Mouse (Mus musculus) adrenal gland, adult 18-20 months (tissue): ENCODE results near the gene Frmd7. TPM values are rescaled to one million over a fixed set of nuclear protein-coding genes. Genes with fewer than 3 reads are reported as not detected.

Source experiments
- DNase-seq, 2 experiments: peaks; one replicate each; pipeline ENCODE4 v3.0.0; 2021 to 2022; ENCODE audit warnings: low spot score in 2 of 2
- long read RNA-seq, 2 experiments: library from polyadenylated mRNA; stranded (forward); transcript quantifications; one replicate each; pipeline ENCODE4 v2.0.0; 2021
- total RNA-seq, 2 experiments: library from RNA; stranded (reverse); gene quantifications; 1 replicate in 1 of 2; 2 replicates in 1 of 2; pipeline ENCODE4 v1.2.3; 2021

The Frmd7 gene
- under 1 TPM; 0.13 to 0.19 TPM for total RNA-seq
- long read RNA-seq, experiment 1, result 0 reads
- long read RNA-seq, experiment 2, result 0 reads

GRCm38 (mm10) chrX:50942610-50943009, at the start of gene Frmd7:
Gene Frmd7, minus strand, starts transcription at chrX:50942710.
- no peak for DNase-seq

- no peak for DNase-seq
Observed at GRCm38 (mm10) chrX:50991324-50991723, 48.8 kb upstream of the Frmd7 start.

- DNase-seq, result no peak
Observed at GRCm38 (mm10) chrX:50989940-50990339, 47.4 kb upstream of the Frmd7 start.

DNA sequence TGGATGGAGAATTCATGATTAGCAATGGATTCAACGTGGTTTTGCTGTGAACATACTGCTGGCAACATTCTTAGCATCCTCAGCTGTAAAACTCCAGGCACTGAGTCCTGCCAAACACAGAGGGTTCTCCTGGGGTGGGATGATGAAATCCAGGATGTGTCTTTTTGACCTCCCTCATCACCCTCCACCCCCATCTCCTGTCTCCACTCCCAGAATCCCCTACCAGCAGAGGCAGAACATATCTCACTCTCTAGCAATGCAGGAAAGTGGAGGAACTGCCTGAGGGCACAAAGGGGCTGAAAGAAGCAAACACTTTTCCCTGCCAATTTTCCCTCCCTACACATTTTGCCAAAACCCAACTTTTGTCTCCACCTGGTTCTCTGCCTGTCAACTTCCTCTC, 46.1 kb upstream of the Frmd7 start:
- no peak for DNase-seq

DNA sequence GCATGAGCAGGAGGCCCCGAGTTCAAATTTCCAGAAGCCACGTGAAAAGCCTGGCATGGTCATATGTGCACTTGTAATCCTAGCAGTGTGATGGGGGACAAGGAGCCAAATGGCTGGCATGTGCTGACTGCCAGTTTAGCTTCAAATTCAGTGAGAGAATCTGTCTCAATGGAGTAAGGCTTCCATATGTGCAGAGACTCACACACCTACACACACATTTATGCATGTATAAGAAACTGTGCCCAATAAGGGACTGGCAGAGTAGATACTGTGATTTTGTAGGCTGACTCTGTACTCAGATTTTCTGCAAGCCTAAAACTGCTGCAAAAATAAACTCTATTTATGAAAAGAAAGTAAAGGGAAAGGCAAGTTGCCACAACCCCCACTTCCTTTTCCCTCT, 35.9 kb upstream of the Frmd7 start:
- DNase-seq, result no peak

GRCm38 (mm10) chrX:50972145-50972544, 29.6 kb upstream of the Frmd7 start:
- no peak for DNase-seq

- DNase-seq, result no peak
Observed at GRCm38 (mm10) chrX:50969907-50970306, 27.4 kb upstream of the Frmd7 start.

DNA sequence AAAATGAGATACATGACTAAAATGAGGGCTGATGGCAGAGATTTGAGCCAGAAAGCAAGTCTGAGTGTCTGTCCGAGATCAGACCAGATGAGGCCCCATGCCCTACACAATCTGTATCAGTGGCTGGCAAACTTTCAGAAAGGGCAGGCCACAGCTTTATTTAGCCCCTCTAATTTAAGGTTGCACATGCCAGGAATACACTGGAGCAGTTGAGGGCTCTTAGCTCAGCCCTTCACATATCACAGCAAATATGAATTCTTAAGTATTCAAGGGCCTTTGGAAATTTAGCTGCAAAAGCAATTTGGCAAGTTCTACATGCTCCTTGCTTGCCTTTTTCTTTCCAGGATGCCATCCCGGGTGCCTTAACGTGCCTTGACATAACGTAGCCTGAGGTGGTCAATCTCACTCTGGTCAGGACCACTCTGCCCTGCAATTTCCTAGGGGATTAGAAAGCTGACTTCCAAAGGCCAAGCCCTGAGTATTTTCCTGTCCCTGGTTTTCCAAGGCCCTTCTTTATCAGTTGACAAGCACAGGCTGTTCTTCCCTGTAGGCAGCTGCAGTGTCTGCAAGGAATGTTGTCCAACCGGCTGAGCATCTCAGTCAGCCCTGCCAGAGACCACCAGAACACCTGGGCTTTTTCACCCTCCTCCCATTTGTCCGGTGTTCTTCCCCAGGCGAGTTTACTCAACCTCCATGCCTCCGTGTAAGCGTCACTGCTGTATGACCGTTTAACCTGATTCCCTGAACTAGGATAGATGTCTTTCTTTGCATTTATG, 25.8 kb upstream of the Frmd7 start:
- no peak for DNase-seq

- DNase-seq, result no peak
Observed at GRCm38 (mm10) chrX:50965157-50965556, 22.6 kb upstream of the Frmd7 start.

DNA sequence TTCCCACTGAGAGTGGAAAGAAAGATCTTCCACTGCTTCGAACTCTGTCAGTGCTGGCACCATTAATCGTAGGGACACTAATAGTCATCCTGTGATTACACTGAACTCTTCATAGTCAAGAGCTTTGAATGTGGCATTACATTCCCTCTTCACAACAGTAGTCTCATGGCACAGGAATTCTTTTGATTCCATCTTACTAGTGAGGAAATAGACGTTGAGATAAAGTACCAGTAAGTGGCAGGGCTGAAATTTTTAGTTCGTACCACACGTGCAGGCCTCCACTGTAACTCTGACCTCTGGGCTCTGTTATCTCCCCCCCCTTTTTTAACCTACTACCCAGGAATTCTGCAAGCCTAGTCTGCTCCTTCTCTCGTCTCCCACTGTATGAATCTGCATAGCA, 20.4 kb upstream of the Frmd7 start:
- no peak for DNase-seq

DNA sequence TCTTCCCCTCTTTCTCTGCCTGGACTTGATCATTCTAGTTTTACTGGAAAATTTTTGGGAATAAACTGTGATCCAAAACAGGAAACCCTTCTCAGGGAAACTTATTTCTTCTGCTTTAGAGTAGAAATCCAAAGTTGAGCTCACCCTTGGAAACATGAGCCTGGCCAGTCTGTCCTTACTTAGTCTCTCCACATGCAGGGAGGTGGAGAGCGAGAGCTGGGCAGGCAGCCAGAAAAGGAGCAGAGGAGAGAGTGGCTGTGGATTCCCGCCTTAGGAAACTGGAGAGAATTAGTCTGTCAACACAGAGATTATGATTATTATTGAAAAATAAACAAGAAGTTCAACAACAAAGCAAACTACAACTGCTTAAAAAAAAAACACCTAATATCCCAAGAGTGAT, 6.1 kb upstream of the Frmd7 start:
- peak in 1 of 2 experiments; percentile 22 for DNase-seq

DNA sequence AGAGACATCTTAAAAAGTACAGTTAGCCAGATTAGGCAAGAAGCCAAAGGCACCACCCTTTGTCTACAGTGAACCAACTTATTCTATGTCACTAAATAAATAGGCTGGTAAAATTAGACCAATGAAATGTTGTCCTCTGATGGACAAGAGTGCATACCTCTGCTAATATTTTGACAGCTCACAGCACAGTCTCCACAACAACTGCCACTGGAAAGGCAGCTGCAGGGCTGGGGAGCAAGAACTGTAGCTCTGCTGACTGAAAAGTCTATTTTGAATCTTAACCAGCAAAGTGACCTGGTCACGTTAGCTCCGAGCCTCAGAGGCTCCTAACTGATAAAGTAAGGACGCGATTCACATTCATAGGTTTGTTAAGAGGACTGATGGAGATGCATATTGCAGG, 5.6 kb upstream of the Frmd7 start:
- no peak for DNase-seq

- no peak for DNase-seq
Observed at GRCm38 (mm10) chrX:50937117-50937516, 5.4 kb downstream of the Frmd7 start.

GRCm38 (mm10) chrX:50930309-50930708, 12.2 kb downstream of the Frmd7 start:
- DNase-seq, result no peak

DNA sequence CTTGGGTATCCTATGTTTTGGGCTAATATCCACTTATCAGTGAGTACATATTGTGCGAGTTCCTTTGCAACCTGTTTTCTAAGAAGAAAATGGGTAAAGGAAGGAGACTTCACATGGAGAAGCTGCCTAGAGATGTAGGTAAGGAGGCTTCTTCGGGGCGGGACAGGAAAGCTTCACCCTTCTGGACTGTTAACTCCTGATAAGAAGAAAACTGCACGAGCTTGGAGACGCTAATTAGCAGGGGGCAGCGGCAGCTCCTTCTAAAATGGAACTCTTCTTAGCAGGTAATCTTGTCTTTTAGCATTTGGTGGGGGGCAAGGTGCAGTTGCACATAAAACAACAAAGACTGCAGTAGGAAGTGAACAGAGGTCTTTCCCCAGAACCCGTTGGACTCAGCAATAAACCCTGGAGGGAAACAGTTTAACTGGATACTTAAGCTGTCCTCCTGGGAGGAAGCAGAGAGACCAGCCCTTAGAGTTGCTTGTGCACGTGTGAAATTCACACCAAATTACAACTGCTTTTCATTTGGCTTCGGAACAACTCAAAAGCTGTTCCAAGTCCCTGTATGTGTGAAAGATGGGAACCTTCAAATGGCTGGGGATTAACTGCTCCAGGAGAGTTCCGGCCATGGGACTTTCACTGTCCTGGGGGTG, 15.5 kb downstream of the Frmd7 start:
- no peak for DNase-seq

- no peak for DNase-seq
Observed at GRCm38 (mm10) chrX:50924629-50925364, 17.7 kb downstream of the Frmd7 start.

DNA sequence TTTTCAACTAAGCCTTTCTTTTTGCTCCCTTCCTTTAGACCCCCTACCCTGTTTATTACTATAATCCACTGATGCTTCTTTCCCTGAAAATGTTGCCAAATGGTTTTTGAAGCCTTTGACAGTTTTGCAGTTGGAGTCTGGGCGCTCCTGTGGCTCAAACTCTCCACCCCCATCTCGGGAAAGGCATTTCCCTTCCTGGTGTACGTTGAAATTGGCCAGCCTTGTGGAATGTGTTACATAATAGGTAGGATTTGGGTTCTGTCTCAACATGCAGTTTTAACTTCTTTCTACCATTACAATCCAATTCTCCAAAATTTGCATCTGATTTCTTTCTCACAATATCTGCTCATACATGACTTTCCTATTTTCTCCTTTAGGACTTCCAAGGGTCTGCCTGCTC, 23.8 kb downstream of the Frmd7 start:
- no peak for DNase-seq

DNA sequence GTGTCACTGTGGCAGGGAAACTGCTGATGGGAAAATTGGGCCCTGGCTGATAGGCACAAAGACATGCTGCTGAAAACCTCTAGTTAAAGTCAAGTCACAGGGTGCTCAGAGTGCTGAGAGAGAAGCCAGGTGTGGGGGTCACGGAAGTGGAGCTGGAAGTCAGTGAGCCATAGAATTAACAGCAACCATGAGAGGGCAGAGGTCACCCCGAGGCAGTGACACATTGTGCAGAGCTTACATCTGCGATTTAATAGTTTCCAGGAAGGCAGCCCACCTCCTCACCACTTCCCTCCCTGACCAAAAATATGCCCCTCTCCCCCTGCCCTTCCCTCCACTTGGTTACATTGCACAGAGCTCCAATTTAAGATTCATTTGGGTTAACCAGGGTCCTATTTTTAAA, 25.1 kb downstream of the Frmd7 start:
- no peak for DNase-seq

DNA sequence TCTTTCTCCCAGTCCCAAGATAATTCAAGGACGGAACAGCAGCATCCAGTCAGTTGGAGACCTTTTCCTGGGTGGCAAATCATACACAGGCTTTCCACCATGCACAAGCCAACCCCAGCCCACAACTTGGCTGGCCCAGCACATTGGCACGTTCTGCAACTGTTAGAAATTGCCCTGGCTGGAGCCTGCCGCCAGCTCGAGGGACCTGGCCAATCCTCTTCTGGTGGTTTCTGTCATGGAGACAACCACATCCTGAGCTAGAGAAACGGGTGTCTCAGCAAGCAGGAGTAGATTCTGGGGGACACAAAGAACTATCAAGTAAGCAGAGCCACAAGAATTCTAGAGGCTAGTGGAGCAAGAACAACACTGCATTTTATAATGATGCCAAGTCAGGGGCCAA, 32.6 kb downstream of the Frmd7 start:
- DNase-seq, result no peak

DNA sequence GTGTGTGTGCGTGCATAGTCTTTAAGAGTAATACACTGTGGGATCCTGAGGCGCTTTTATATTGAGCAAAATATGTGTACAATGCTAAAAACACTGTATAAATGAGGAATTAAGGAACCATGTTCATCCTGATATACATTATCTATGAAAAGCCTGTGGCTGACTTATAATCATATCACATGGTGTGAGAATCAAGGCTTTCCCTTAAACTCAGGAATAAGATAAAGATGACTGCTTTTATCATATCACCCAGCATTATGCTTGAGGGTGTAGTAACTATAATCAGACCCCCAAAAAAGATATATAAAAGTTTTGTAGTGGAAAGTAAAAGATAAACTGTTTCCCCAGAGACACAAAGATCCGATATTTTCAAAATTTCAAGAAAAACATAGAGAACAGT, 39.0 kb downstream of the Frmd7 start:
- no peak for DNase-seq

GRCm38 (mm10) chrX:50887999-50888398, 54.5 kb downstream of the Frmd7 start:
- no peak for DNase-seq
